Mouse (Mus musculus) liver, embryonic 11.5 days (tissue): ENCODE measurements around the gene Snx29. TPM values are rescaled to one million over a fixed set of nuclear protein-coding genes. Genes with fewer than 3 reads are reported as not detected.

Experiments used
- ATAC-seq: fragments of 200-750 bp; cut with Nextera tagmentation; replicated peaks from 2 replicates; pipeline ENCODE4 v1.8.0; 2017; ENCODE audit warnings: moderate number of reproducible peaks, mild to moderate bottlenecking, moderate TSS enrichment, moderate library complexity; ENCODE audit not compliant: low FRiP score
- DNase-seq: peaks from one replicate; pipeline ENCODE4 v3.0.0-alpha.2; 2017; ENCODE audit warnings: low spot score
- H3K27ac ChIP-seq: fragments of 300-500 bp; sonication (generic); 2 replicates; pipeline ENCODE4 v1.5.1; 2014; ENCODE audit warnings: mild to moderate bottlenecking, low read depth, low read length, control low read depth
- H3K27me3 ChIP-seq: fragments of 300-500 bp; sonication (generic); replicated peaks from 2 replicates; pipeline ENCODE4 v1.6.1; 2014; ENCODE audit warnings: low read length, mixed read lengths; ENCODE audit not compliant: control insufficient read depth, insufficient read depth
- H3K36me3 ChIP-seq: fragments of 300-500 bp; sonication (generic); 2 replicates; pipeline ENCODE4 v1.6.1; 2014; ENCODE audit warnings: mild to moderate bottlenecking, low read length, moderate library complexity, mixed read lengths; ENCODE audit not compliant: control insufficient read depth, insufficient read depth
- H3K4me1 ChIP-seq: fragments of 300-500 bp; sonication (generic); replicated peaks from 2 replicates; pipeline ENCODE4 v1.6.1; 2014; ENCODE audit warnings: low read length, mixed read lengths; ENCODE audit not compliant: control insufficient read depth, insufficient read depth
- H3K4me2 ChIP-seq: fragments of 300-500 bp; sonication (generic); 2 replicates; pipeline ENCODE4 v1.6.1; 2014; ENCODE audit warnings: mild to moderate bottlenecking, control low read depth, moderate library complexity
- H3K4me3 ChIP-seq: fragments of 300-500 bp; sonication (generic); 2 replicates; pipeline ENCODE4 v1.5.1; 2014; ENCODE audit warnings: low read depth, low read length, control low read depth
- H3K9ac ChIP-seq: fragments of 300-500 bp; sonication (generic); 2 replicates; pipeline ENCODE4 v1.6.1; 2014; ENCODE audit warnings: low read depth, low read length, control low read depth
- H3K9me3 ChIP-seq: fragments of 300-500 bp; sonication (generic); 2 replicates; pipeline ENCODE4 v1.6.1; 2016; ENCODE audit warnings: low read length, inconsistent platforms, mixed read lengths; ENCODE audit not compliant: control insufficient read depth
- WGBS: fragments of 180-500 bp; shearing (Covaris S2); extraction: QIAGEN DNeasy Blood & Tissue Kit; methylation state at CpG from one replicate; pipeline ENCODE4 v1.1.7; 2014; 5-methylcytosine and 5-hydroxymethylcytosine counted together
- polyA plus RNA-seq: library from polyadenylated mRNA; unstranded; fragments of >200 nt; fragmentation: Nextera tagmentation; extraction: Ambion mirVana; gene quantifications from 2 replicates; pipeline ENCODE4 v1.2.1, GENCODE M21; 2014

Gene Snx29
- polyA plus RNA-seq, 1 experiment from 2014 or later = 5.1 TPM

DNA sequence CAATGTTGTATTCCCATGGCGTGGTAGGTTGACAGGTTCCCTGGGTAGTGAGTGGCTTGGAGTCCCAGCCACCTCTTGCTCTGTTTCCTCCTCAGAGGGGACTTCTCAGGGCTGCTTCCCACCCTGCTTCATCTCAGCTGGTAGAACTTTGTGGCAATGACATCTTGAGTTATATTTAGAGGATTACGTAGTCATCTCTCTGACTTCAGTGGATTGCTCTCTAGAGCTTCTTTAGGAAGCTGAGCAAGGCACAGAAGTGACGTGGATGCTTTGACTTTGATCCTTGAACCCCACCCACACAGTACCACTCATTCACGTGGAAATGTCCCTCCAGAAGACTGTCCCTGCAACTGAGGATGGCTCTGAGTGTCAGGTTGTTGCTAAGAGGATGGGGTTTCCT is 156.9 kb downstream of the Snx29 start:
- no peak for ATAC-seq
- 72% methylated on average over 4 of the region's 4 CpGs for WGBS

DNA sequence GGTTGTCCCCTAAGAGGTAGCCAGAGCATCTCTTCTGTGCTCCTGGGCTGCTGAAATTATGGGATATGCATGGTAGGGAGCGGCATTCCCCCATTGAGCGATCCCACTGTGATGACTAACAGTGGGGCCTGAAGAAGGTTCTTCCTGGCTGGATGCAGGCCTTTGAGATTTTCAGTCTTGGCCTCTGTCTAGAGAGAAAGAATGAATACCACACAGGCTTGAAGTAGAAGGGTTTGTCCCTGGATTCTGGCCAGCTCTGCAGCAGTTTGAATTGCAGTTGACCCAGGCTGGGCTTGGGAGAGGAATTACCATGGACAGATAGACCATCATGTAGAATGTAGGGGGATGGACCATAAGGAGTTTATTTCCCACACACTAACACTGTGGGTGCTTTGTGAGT is 159.5 kb downstream of the Snx29 start:
- 91% methylated on average over 2 of the region's 2 CpGs for WGBS
- Histone ChIP-seq H3K4me2 (no peak overlapping the region), H3K36me3 (no peaks in the 10 kb centered on the region), H3K27me3 (no peaks in the 10 kb centered on the region), H3K27ac (no peak overlapping the region), H3K9ac (no peak overlapping the region), H3K4me3 (no peak overlapping the region), H3K9me3 (no peaks in the 10 kb centered on the region), H3K4me1 (no peaks in the 10 kb centered on the region)
- no peak for ATAC-seq
- DNase-seq = no peak

More for the DNA sequence above, 156.9 kb downstream of the Snx29 start:
- H3K36me3 ChIP-seq = no peaks in the 10 kb centered on the region
- H3K4me2 ChIP-seq = no peak overlapping the region
- no peaks in the 10 kb centered on the region for H3K9me3 ChIP-seq
- H3K9ac ChIP-seq = no peak overlapping the region
- H3K4me3 ChIP-seq = no peak overlapping the region
- H3K27ac ChIP-seq = no peak overlapping the region
- no peaks in the 10 kb centered on the region for H3K27me3 ChIP-seq
- DNase-seq = no peak
- no peaks in the 10 kb centered on the region; the same call in 1 of the 2 replicates for H3K4me1 ChIP-seq

GRCm38 (mm10) chr16:11494895-11495294 is 172.2 kb downstream of the Snx29 start:
- no peaks in the 10 kb centered on the region for H3K36me3 ChIP-seq
- no peak overlapping the region for H3K4me3 ChIP-seq
- H3K27me3 ChIP-seq = no peaks in the 10 kb centered on the region
- H3K9me3 ChIP-seq = no peaks in the 10 kb centered on the region
- no peak for ATAC-seq
- no peak overlapping the region for H3K9ac ChIP-seq
- no peak for DNase-seq
- no peak overlapping the region for H3K4me2 ChIP-seq
- peaks cover 25% of the 10 kb centered on the region for H3K4me1 ChIP-seq
- H3K27ac ChIP-seq = no peak overlapping the region
- WGBS = 73% methylated on average over 7 of the region's 7 CpGs

- Histone ChIP-seq H3K9ac (no peak overlapping the region), H3K4me1 (peaks cover 25% of the 10 kb centered on the region), H3K4me2 (no peak overlapping the region), H3K4me3 (no peak overlapping the region), H3K27ac (no peak overlapping the region), H3K36me3 (no peaks in the 10 kb centered on the region), H3K27me3 (no peaks in the 10 kb centered on the region), H3K9me3 (no peaks in the 10 kb centered on the region)
- ATAC-seq = no peak
- WGBS = 62% methylated on average over 10 of the region's 10 CpGs
- no peak for DNase-seq
Observed at GRCm38 (mm10) chr16:11495923-11496616, 173.4 kb downstream of the Snx29 start.

GRCm38 (mm10) chr16:11496721-11497120 is 174.0 kb downstream of the Snx29 start:
- H3K36me3 ChIP-seq = no peaks in the 10 kb centered on the region
- no peaks in the 10 kb centered on the region for H3K27me3 ChIP-seq
- no peak overlapping the region for H3K27ac ChIP-seq
- DNase-seq (no peak), ATAC-seq (no peak)
- H3K9ac ChIP-seq = no peak overlapping the region
- peaks cover 25% of the 10 kb centered on the region for H3K4me1 ChIP-seq
- H3K9me3 ChIP-seq = no peaks in the 10 kb centered on the region
- H3K4me3 ChIP-seq = no peak overlapping the region
- no peak overlapping the region for H3K4me2 ChIP-seq
- WGBS = 81% methylated on average over 3 of the region's 3 CpGs

GRCm38 (mm10) chr16:11500061-11500460 is 177.4 kb downstream of the Snx29 start:
- H3K4me3 ChIP-seq = no peak overlapping the region
- H3K9ac ChIP-seq = no peak overlapping the region
- H3K9me3 ChIP-seq = no peaks in the 10 kb centered on the region
- no peak for DNase-seq
- H3K27ac ChIP-seq = no peak overlapping the region
- no peak for ATAC-seq
- H3K36me3 ChIP-seq = no peaks in the 10 kb centered on the region
- H3K4me1 ChIP-seq = peaks cover 25% of the 10 kb centered on the region
- no peaks in the 10 kb centered on the region for H3K27me3 ChIP-seq
- WGBS = 79% methylated on average over 4 of the region's 4 CpGs
- no peak overlapping the region for H3K4me2 ChIP-seq

- Histone ChIP-seq H3K27me3 (no peaks in the 10 kb centered on the region), H3K9ac (no peak overlapping the region), H3K27ac (no peak overlapping the region), H3K4me1 (peaks cover 25% of the 10 kb centered on the region), H3K36me3 (no peaks in the 10 kb centered on the region), H3K4me3 (no peak overlapping the region), H3K4me2 (no peak overlapping the region), H3K9me3 (no peaks in the 10 kb centered on the region)
- DNase-seq (no peak), ATAC-seq (no peak)
- WGBS = 79% methylated on average over 3 of the region's 3 CpGs
Observed at GRCm38 (mm10) chr16:11501138-11501537, 178.4 kb downstream of the Snx29 start.

DNA sequence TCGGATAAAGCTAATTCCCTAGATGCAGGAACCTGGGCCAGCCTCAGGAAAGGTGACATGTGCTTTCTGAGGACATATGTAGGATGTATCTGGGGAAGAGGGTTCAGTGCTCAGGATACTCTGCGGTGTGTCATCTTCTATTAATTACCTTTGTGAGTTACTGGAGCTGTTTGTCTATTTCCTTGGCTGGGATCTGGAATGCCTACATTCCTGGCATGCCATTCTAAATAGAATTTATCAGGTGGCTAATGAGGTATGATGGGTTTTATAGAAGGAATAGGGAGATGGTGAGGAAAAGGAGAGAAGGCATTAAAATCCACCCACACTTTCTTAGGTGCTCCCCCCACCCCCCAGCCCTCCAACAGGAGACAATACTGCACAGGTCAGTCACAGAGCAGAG is 178.9 kb downstream of the Snx29 start:
- DNase-seq (no peak), ATAC-seq (no peak)
- no peaks in the 10 kb centered on the region for H3K36me3 ChIP-seq
- 64% methylated on average over 2 of the region's 2 CpGs for whole genome bisulfite sequencing
- H3K4me1 ChIP-seq = peaks cover 25% of the 10 kb centered on the region
- H3K27me3 ChIP-seq = no peaks in the 10 kb centered on the region
- H3K4me2 ChIP-seq = no peak overlapping the region
- no peak overlapping the region for H3K9ac ChIP-seq
- no peaks in the 10 kb centered on the region for H3K9me3 ChIP-seq
- no peak overlapping the region for H3K4me3 ChIP-seq
- H3K27ac ChIP-seq = no peak overlapping the region
